ENCODE assay signal across 11 mouse cellular contexts in genomic region chr10:39169642-39170041, GRCm38 (mm10). TPM values are rescaled to one million over a fixed set of nuclear protein-coding genes. Genes with fewer than 3 reads are reported as not detected.
DNase-seq lines count a peak whose midpoint lies in the region; ATAC-seq and TF ChIP-seq lines count a peak whose summit lies in the region.
"Had no signal": no experiment of that assay in that cellular context is flagged by ENCODE, and none has a peak within 500 bp of the region (broad histone marks: within the 10 kb centered on the region; RNA-seq: fewer than 3 reads in every experiment).

No protein-coding gene starts in this region.

- peaks cover 30% of the 10 kb centered on the region for H3K4me1 ChIP-seq in stomach, embryonic 14.5 days (ENCODE audit: control insufficient read depth, insufficient read depth, low read length)
- H3K4me1 ChIP-seq in stomach, postnatal 0 days (replicated peaks; ENCODE audit: control insufficient read depth, insufficient read depth) = no peaks in the 10 kb centered on the region

- no peak overlapping the region for H3K9ac ChIP-seq in stomach, embryonic 14.5 days (replicated peaks; ENCODE audit: low read depth, low read length)
- no peak overlapping the region for H3K9ac ChIP-seq in stomach, postnatal 0 days (ENCODE audit: low read length)
- H3K9ac ChIP-seq: liver, embryonic 12.5 days had no signal

- WGBS in stomach, embryonic 14.5 days = 61% methylated on average over 9 of the region's 9 CpGs
- 66% methylated on average over 9 of the region's 9 CpGs for WGBS in stomach, postnatal 0 days

- no peaks in the 10 kb centered on the region for H3K36me3 ChIP-seq in stomach, embryonic 14.5 days (ENCODE audit: control insufficient read depth, insufficient read depth, low read length)
- no peaks in the 10 kb centered on the region for H3K36me3 ChIP-seq in stomach, postnatal 0 days (ENCODE audit: control insufficient read depth, insufficient read depth, low read length)
- no peaks in the 10 kb centered on the region for H3K36me3 ChIP-seq in splenic B cell, adult 2 months (ENCODE audit: control insufficient read depth, insufficient read depth, low read length, poor library complexity, severe bottlenecking)
- H3K36me3 ChIP-seq: liver, embryonic 12.5 days had no signal

- no peak for TF ChIP-seq CTCF in stomach, postnatal 0 days (IDR thresholded peaks at IDR 0.05; ENCODE audit: low read depth)

- H3K4me2 ChIP-seq in stomach, embryonic 14.5 days (replicated peaks; ENCODE audit: low read depth, low read length) = 0 out of 2 replicates have a peak overlapping the region, but pooled peaks have one; percentile 7
- H3K4me2 ChIP-seq in stomach, postnatal 0 days (replicated peaks; ENCODE audit: low read depth) = no peak overlapping the region
- H3K4me2 ChIP-seq: liver, embryonic 12.5 days had no signal

- H3K27me3 ChIP-seq in stomach, embryonic 14.5 days (ENCODE audit: control insufficient read depth, insufficient read depth, low read length) = no peaks in the 10 kb centered on the region
- H3K27me3 ChIP-seq in stomach, postnatal 0 days (ENCODE audit: control insufficient read depth, insufficient read depth, low read length) = no peaks in the 10 kb centered on the region
- no peaks in the 10 kb centered on the region for H3K27me3 ChIP-seq in splenic B cell, adult 2 months (ENCODE audit: control insufficient read depth, insufficient read depth, low read length, poor library complexity, severe bottlenecking)

- TF ChIP-seq EP300 in stomach, postnatal 0 days (optimal IDR thresholded peaks at IDR 0.05) = no peak

- H3K4me3 ChIP-seq in stomach, embryonic 14.5 days (ENCODE audit: low read depth, low read length) = no peak overlapping the region
- no peak overlapping the region for H3K4me3 ChIP-seq in stomach, postnatal 0 days (ENCODE audit: low read depth, low read length)
- H3K4me3 ChIP-seq: liver, embryonic 12.5 days had no signal

- DNase-seq in cerebellum, adult 9-11 months = peak; percentile 40
- DNase-seq in cerebellum, postnatal 4 days (ENCODE audit: low spot score in 2 of 2) = no peak
- DNase-seq in stomach, postnatal 0 days (ENCODE audit: low spot score) = no peak
- DNase-seq in kidney, postnatal 10 days = peak; percentile 19
- DNase-seq in splenic B cell, adult 2 months (ENCODE audit: low read depth, low spot score) = peak; percentile 17
- DNase-seq in heart, postnatal 36 days = no peak
- no peak for DNase-seq in adrenal gland, adult 8-10 months

- no peak for ATAC-seq in stomach, embryonic 14.5 days (ENCODE audit: insufficient number of reproducible peaks, insufficient read depth, low FRiP score, low read depth)
- no peak for ATAC-seq in stomach, postnatal 0 days (ENCODE audit: low FRiP score, low TSS enrichment)
- ATAC-seq: liver, embryonic 12.5 days had no signal

- H3K27ac ChIP-seq in stomach, embryonic 14.5 days (ENCODE audit: low read length) = no peak overlapping the region
- H3K27ac ChIP-seq in stomach, postnatal 0 days (replicated peaks) = no peak overlapping the region
- H3K27ac ChIP-seq: liver, embryonic 12.5 days had no signal

- H3K9me3 ChIP-seq in stomach, embryonic 14.5 days (ENCODE audit: control insufficient read depth, low read depth, low read length) = no peaks in the 10 kb centered on the region
- no peaks in the 10 kb centered on the region for H3K9me3 ChIP-seq in stomach, postnatal 0 days (ENCODE audit: control insufficient read depth, low read length)
- H3K9me3 ChIP-seq: liver, embryonic 12.5 days had no signal

- intact Hi-C loops in heart, postnatal 36 days (cut with DNase I) = loop anchor here (2.0 to 5.0 kb wide), 5 partner anchors 69 to 789 kb away; partner anchors contain the start of genes Fyn and Rev3l

RNA-seq across cellular contexts. Expression of gene Ccn6, which starts 6.0 kb away (rescaled TPM):
- 0.46 and 0.74 TPM in 2 replicates for polyA plus RNA-seq in stomach, embryonic 14.5 days (2014; fragmentation: Nextera tagmentation; extraction: Ambion mirVana)
- 0.10 and 0.18 TPM in 2 replicates for polyA plus RNA-seq in stomach, postnatal 0 days (2015; fragmentation: Nextera tagmentation; extraction: Ambion mirVana)
- total RNA-seq in heart, postnatal 36 days (2021) = not detected
- total RNA-seq in adrenal gland, adult 8-10 months (2022) = under 1 TPM in 3 of 4 experiments, not detected in 1; 0.23 to 0.89 (median 0.62) TPM
- total RNA-seq: gastrocnemius, postnatal 25 days; megakaryocyte, adult 5-6 weeks had no signal
- polyA plus RNA-seq: liver, embryonic 12.5 days had no signal

RNA-seq across cellular contexts. Expression of gene Tube1, which starts 35.9 kb away (rescaled TPM):
- polyA plus RNA-seq in stomach, embryonic 14.5 days (2014; fragmentation: Nextera tagmentation; extraction: Ambion mirVana) = 22.3 and 25.9 TPM in 2 replicates
- polyA plus RNA-seq in stomach, postnatal 0 days (2015; fragmentation: Nextera tagmentation; extraction: Ambion mirVana) = 2.8 and 3.7 TPM in 2 replicates
- total RNA-seq in heart, postnatal 36 days (2021) = 1 to 10 TPM; 1.0 to 1.2 TPM
- total RNA-seq in adrenal gland, adult 8-10 months (2022) = 1 to 10 TPM in 3 of 4 experiments, under 1 TPM in 1; 0.84 to 2.6 (median 2.0) TPM

RNA-seq across cellular contexts. Expression of gene Fam229b, which starts 35.9 kb away (rescaled TPM):
- polyA plus RNA-seq in stomach, embryonic 14.5 days (2014; fragmentation: Nextera tagmentation; extraction: Ambion mirVana) = 11.5 and 13.8 TPM in 2 replicates
- polyA plus RNA-seq in stomach, postnatal 0 days (2015; fragmentation: Nextera tagmentation; extraction: Ambion mirVana) = 5.0 and 6.4 TPM in 2 replicates
- 1 to 10 TPM; 5.4 to 6.7 TPM for total RNA-seq in heart, postnatal 36 days (2021)
- 1 to 10 TPM; 3.3 to 6.4 (median 4.3) TPM for total RNA-seq in adrenal gland, adult 8-10 months (2022)

Comparison
In these comparisons a context has a peak if more than half of its experiments do, and no peak if none do; other contexts are left out.
1. DNase-seq: peak in cerebellum, adult 9-11 months (single experiment), kidney, postnatal 10 days (single experiment) and splenic B cell, adult 2 months (single experiment); none in cerebellum, postnatal 4 days (0 of 2), stomach, postnatal 0 days (single experiment), heart, postnatal 36 days (0 of 2) and adrenal gland, adult 8-10 months (single experiment).